Mouse (Mus musculus) CH12.LX (cell line): ENCODE measurements around the gene Dnajc16.

Source experiments
- CTCF ChIP-seq, 2 experiments: IDR thresholded peaks in 1 of 2; conservative IDR thresholded peaks in 1 of 2; 2 replicates each; pipeline ENCODE4 v1.5.1; 2011 to 2012; ENCODE audit warnings: low read depth in 2 of 2, low read length in 2 of 2, improper control_type of control experiment in 1 of 2, inconsistent platforms in 1 of 2, mild to moderate bottlenecking in 1 of 2, moderate library complexity in 1 of 2
- GABPA ChIP-seq: IDR thresholded peaks from 2 replicates; pipeline ENCODE4 v1.6.1; 2012; ENCODE audit warnings: low read depth, low read length, improper control_type of control experiment, inconsistent platforms; ENCODE audit not compliant: insufficient replicate concordance
- POLR2A ChIP-seq: IDR thresholded peaks from 2 replicates; pipeline ENCODE4 v1.6.1; 2011; ENCODE audit warnings: low read depth, mild to moderate bottlenecking, improper control_type of control experiment, low read length
- USF1 ChIP-seq: IDR thresholded peaks from 2 replicates; pipeline ENCODE4 v1.6.1; 2014; ENCODE audit warnings: low read depth, mild to moderate bottlenecking, inconsistent platforms, low read length, improper control_type of control experiment

- TF ChIP-seq CTCF (conservative IDR thresholded peaks at IDR 0.05 in 1 of 2, IDR thresholded peaks at IDR 0.05 in 1 of 2; ENCODE audit: low read depth in 2 of 2, low read length in 2 of 2) (no peak), USF1 (no peak), POLR2A (no peak), GABPA (no peak)
Observed at GRCm38 (mm10) chr4:141717633-141718032, 73.1 kb downstream of the Dnajc16 start.
